Comparison of ENCODE assay signal across 23 mouse cellular contexts in genomic region chr10:94477366-94478225, GRCm38 (mm10).
A peak's percentile ranks its signal among the peaks of the same experiment; 100 is the strongest.
DNase-seq lines count a peak whose midpoint lies in the region; ATAC-seq and TF ChIP-seq lines count a peak whose summit lies in the region.
"Had no signal": no experiment of that assay in that cellular context is flagged by ENCODE, and none has a peak within 500 bp of the region (broad histone marks: within the 10 kb centered on the region; RNA-seq: fewer than 3 reads in every experiment).

No protein-coding gene starts in this region.

- peaks cover 11% of the 10 kb centered on the region for H3K4me1 ChIP-seq in liver, adult 2 months (ENCODE audit: control insufficient read depth, insufficient read depth, low read length)
- H3K4me1 ChIP-seq in liver, embryonic 12.5 days = no peaks in the 10 kb centered on the region
- H3K4me1 ChIP-seq: embryonic facial prominence, embryonic 10.5 days; embryonic facial prominence, embryonic 12.5 days; forebrain, embryonic 12.5 days had no signal

- in situ Hi-C loops in Patski (cut with MboI; ENCODE audit: low pct_unique_long_range_greater_than_20kb) = no loop called here

- H3K27me3 ChIP-seq in liver, adult 2 months (ENCODE audit: control insufficient read depth, insufficient read depth, low read length) = peaks cover 3% of the 10 kb centered on the region; the same call in 1 of the 2 replicates
- H3K27me3 ChIP-seq in liver, embryonic 12.5 days (replicated peaks) = no peaks in the 10 kb centered on the region
- no peaks in the 10 kb centered on the region for H3K27me3 ChIP-seq in Patski
- H3K27me3 ChIP-seq: embryonic facial prominence, embryonic 12.5 days; forebrain, embryonic 12.5 days had no signal

- peaks cover 10% of the 10 kb centered on the region for H3K9me3 ChIP-seq in liver, embryonic 12.5 days (replicated peaks)
- H3K9me3 ChIP-seq: embryonic facial prominence, embryonic 12.5 days had no signal

- WGBS in liver, adult 2 months = 43% methylated on average over 13 of the region's 13 CpGs
- 79% methylated on average over 13 of the region's 13 CpGs for WGBS in liver, embryonic 12.5 days (ENCODE audit: insufficient replicate concordance)

- no peaks in the 10 kb centered on the region for H3K36me3 ChIP-seq in liver, adult 2 months (ENCODE audit: control insufficient read depth, insufficient read depth, low read length)
- no peaks in the 10 kb centered on the region for H3K36me3 ChIP-seq in liver, embryonic 12.5 days
- H3K36me3 ChIP-seq: embryonic facial prominence, embryonic 10.5 days; embryonic facial prominence, embryonic 12.5 days; forebrain, embryonic 10.5 days; forebrain, embryonic 12.5 days had no signal

- DNase-seq in liver, adult 2 months (ENCODE audit: extremely low read depth, low read depth, low spot score) = peak; percentile 86
- peak; percentile 28 for DNase-seq in Muller cell, postnatal 12 days (ENCODE audit: inconsistent ontology term)
- peak; percentile 46 for DNase-seq in Patski (ENCODE audit: low read depth, low spot score)
- peak; percentile 96 for DNase-seq in fat pad, adult 2 months (ENCODE audit: extremely low read depth, low read depth, low spot score)
- DNase-seq in T-cell, adult 2 months (ENCODE audit: low spot score) = no peak
- no peak for DNase-seq in left cerebral cortex, adult 8-10 months (ENCODE audit: low spot score in 2 of 2)
- DNase-seq in kidney, postnatal 4 days = no peak
- DNase-seq: adrenal gland, adult 8-10 months; adrenal gland, postnatal 14 days; adrenal gland, postnatal 36 days; cerebellum, adult 11-12 months; cerebellum, adult 2 months; cerebellum, adult 9-10 months; cerebellum, postnatal 10 days; cerebellum, postnatal 25 days had no signal

- ATAC-seq in liver, embryonic 12.5 days = no peak
- ATAC-seq in Patski = no peak
- ATAC-seq: activated CD4-positive, CD25-positive, alpha-beta regulatory T cell, adult 4 months; forebrain, embryonic 14.5 days; forebrain, embryonic 16.5 days had no signal

- H3K4me3 ChIP-seq in liver, adult 2 months (ENCODE audit: insufficient read depth, low read depth, low read length) = no peak overlapping the region
- no peak overlapping the region for H3K4me3 ChIP-seq in liver, embryonic 12.5 days
- H3K4me3 ChIP-seq: embryonic facial prominence, embryonic 10.5 days; embryonic facial prominence, embryonic 12.5 days; forebrain, embryonic 10.5 days; forebrain, embryonic 12.5 days had no signal

- TF ChIP-seq CTCF in liver, adult 2 months (IDR thresholded peaks at IDR 0.05; ENCODE audit: low read depth, low read length) = no peak
- TF ChIP-seq CTCF in Patski (IDR thresholded peaks at IDR 0.05) = no peak

- H3K9ac ChIP-seq in liver, adult 2 months (ENCODE audit: low read depth, low read length) = no peak overlapping the region
- no peak overlapping the region for H3K9ac ChIP-seq in liver, embryonic 12.5 days
- H3K9ac ChIP-seq: embryonic facial prominence, embryonic 12.5 days; forebrain, embryonic 12.5 days had no signal

- POLR2A ChIA-PET in Patski (lab: Charles Lee) = interaction anchor here (0.6 to 0.7 kb wide), 2 partner anchors 26 to 683 kb away, joined by 3 to 4 read pairs; no protein-coding TSS in a partner anchor

- H3K79me2 ChIP-seq in liver, adult 2 months (ENCODE audit: control insufficient read depth, insufficient read depth, low read length) = no peaks in the 10 kb centered on the region

- H3K27ac ChIP-seq in liver, adult 2 months (replicated peaks; ENCODE audit: insufficient read depth, low read depth, low read length) = 0 out of 2 replicates have a peak overlapping the region, but pooled peaks have one; percentile 5
- no peak overlapping the region for H3K27ac ChIP-seq in liver, embryonic 12.5 days
- H3K27ac ChIP-seq: embryonic facial prominence, embryonic 10.5 days; embryonic facial prominence, embryonic 12.5 days; forebrain, embryonic 10.5 days; forebrain, embryonic 12.5 days had no signal

- CTCF ChIA-PET in Patski (lab: Charles Lee) = interaction anchor here (1.2 to 1.6 kb wide), 2 partner anchors 10 to 36 kb away, joined by 3 to 4 read pairs; no protein-coding TSS in a partner anchor

- no peak overlapping the region for H3K4me2 ChIP-seq in liver, embryonic 12.5 days
- H3K4me2 ChIP-seq: embryonic facial prominence, embryonic 12.5 days; forebrain, embryonic 12.5 days had no signal

- no peak for TF ChIP-seq POLR2A in liver, adult 2 months (IDR thresholded peaks at IDR 0.05; ENCODE audit: extremely low read depth, insufficient read depth, low read length)

Comparison
In these comparisons a context has a peak if more than half of its experiments do, and no peak if none do; other contexts are left out.
1. DNase-seq: peak in liver, adult 2 months (single experiment), Muller cell, postnatal 12 days (single experiment), Patski (single experiment) and fat pad, adult 2 months (single experiment); none in T-cell, adult 2 months (single experiment), left cerebral cortex, adult 8-10 months (0 of 2) and kidney, postnatal 4 days (0 of 2).